Mouse (Mus musculus): ENCODE measurements at regions not wholly inside any gene's neighbourhood (a gene's known extent, or its start where the extent isn't known, plus 50 kb on each side); places are given as distances from the start of the nearest gene placed in this dataset.

DNA sequence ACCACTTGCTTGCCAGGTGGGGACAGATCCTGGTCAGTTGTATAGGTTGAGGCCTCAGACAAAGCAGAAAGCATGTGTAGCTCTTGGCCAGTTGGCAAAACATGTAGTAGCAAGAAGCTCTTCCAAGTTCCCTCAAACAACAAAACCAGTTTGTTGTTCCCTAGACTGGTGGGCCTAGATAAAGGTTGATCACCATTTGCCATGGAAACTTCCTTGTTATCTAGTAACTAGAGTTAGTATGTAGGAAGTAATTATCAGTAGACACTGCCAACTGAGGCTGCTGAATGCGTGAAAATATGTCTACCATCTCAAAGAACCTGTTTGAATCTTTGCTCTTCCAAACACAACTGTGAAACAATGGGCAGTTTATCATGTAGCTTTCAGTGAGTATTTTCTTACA lies 1098.7 kb downstream of the Pcdh18 start:
- no peak for DNase-seq (ENCODE audit: inconsistent age in 2 of 2, low spot score in 1 of 2)

GRCm38 (mm10) chr3:48655084-48655483 lies 1102.0 kb downstream of the Pcdh18 start:
- DNase-seq (ENCODE audit: inconsistent age in 2 of 2, low spot score in 1 of 2) = no peak

- DNase-seq (ENCODE audit: inconsistent age in 2 of 2, low spot score in 1 of 2) = no peak
Measured at GRCm38 (mm10) chr3:48631889-48632483, 1125.1 kb downstream of the Pcdh18 start.

DNA sequence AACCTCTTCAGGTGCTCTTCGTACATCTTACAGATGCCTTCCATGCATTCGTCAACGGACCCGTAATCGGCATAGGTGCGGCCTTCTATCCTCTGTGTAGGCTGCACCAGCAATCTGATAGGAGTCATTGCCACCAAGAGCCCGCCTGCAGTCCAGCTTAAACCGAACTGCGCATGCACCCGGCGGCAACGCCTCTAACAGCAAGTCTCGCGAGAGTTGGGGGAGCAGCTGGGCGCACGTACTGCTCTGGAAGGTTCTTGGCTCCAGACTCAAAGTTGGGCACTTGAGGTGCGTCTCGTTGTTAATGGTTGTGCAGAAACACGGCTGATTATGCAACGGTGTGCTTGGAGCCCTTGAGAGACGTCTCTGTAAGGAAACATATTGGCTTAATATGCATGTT lies 1148.2 kb downstream of the Pcdh18 start:
- DNase-seq (ENCODE audit: inconsistent age in 2 of 2, low spot score in 1 of 2) = no peak

DNA sequence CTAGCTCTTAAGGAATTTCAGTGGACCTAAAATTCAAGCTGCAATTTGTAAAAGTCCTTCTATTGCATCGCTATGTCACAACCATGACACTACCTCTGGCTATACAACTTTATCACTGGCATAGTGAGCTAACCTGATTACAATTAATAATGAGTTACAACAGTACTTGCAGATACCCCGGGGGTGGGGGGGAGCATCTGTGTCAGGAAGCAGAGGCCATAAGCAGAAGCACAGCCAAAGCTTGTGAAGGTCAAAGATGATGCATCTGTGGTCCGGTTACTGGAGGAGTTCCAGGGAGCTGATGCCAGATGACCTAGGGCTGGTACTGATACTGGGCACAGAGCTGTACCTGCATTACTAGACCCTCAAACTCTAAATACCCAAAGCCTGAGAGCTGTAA lies 1152.3 kb downstream of the Pcdh18 start:
- DNase-seq (ENCODE audit: inconsistent age in 2 of 2, low spot score in 1 of 2) = peak; percentile 17 to 44

- no peak for DNase-seq (ENCODE audit: inconsistent age in 2 of 2, low spot score in 1 of 2)
Measured at GRCm38 (mm10) chr3:48587341-48587740, 1169.8 kb downstream of the Pcdh18 start.

DNA sequence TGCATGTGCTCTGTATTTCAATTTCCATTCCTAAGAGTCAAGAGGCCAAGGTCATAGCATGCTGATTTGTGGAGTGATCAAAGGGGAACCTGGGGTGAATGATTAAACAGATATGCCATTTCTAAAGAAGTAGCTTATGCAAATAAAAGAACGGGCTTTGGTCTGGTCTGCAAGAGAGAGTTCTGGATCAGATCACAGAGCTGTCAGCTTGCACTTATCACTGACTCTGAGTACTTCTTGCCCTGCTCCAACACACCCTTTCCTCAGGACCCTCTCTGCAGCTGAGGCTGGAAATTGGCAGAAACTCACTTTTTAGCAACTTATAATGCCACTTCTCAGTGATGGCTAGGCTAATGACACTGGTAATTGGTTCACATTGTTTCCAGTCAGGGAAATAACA lies 1171.0 kb downstream of the Pcdh18 start:
- DNase-seq (ENCODE audit: inconsistent age in 2 of 2, low spot score in 1 of 2) = no peak

- DNase-seq (ENCODE audit: inconsistent age in 2 of 2, low spot score in 1 of 2) = no peak
Measured at GRCm38 (mm10) chr3:48584340-48584739, 1172.8 kb downstream of the Pcdh18 start.

DNA sequence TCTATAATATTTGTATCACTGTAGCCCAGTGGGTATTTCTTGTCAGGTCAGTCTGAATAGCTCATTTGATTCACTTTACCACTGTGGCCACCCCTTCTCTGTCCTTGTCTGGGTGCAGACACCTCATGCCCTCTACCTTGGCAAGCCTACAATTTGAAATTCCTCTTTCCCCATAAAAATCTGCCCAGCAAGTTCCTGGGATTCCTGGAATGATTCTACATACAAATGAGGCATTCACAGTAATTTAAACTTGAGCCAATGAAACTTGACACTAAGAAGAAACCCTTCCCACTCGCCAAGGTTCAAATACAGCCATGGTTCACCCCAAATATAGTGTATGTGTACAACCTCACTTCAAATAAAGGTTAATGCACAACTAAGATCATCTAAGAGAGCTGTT lies 1174.6 kb downstream of the Pcdh18 start:
- no peak for DNase-seq (ENCODE audit: inconsistent age in 2 of 2, low spot score in 1 of 2)

- DNase-seq (ENCODE audit: inconsistent age in 2 of 2, low spot score in 1 of 2) = no peak
Measured at GRCm38 (mm10) chr3:48579971-48580370, 1177.2 kb downstream of the Pcdh18 start.

GRCm38 (mm10) chr3:48579229-48579628 lies 1177.9 kb downstream of the Pcdh18 start:
- DNase-seq (ENCODE audit: inconsistent age in 2 of 2, low spot score in 1 of 2) = no peak

DNA sequence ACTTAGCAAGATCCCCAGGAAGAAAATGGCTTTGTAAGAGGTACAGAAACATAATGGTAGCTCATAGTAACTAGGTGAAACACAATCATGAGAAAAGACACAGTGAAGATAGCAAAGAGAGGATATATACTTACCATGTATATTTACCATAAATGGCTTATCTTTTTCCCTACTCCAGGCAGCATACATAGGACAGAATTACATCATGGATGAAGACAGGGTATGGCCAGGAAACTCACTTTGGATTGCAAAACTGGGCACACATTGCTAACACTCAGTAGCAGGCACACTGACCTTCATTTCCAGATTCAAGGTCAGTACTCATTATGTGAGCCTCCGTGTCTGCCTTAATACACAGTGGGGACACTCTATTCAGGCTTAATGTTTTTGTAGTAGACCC lies 1210.5 kb downstream of the Pcdh18 start:
- no peak for DNase-seq (ENCODE audit: inconsistent age in 2 of 2, low spot score in 1 of 2)

- DNase-seq (ENCODE audit: inconsistent age in 2 of 2, low spot score in 1 of 2) = no peak
Measured at GRCm38 (mm10) chr3:48515009-48515408, 1242.1 kb downstream of the Pcdh18 start.

DNA sequence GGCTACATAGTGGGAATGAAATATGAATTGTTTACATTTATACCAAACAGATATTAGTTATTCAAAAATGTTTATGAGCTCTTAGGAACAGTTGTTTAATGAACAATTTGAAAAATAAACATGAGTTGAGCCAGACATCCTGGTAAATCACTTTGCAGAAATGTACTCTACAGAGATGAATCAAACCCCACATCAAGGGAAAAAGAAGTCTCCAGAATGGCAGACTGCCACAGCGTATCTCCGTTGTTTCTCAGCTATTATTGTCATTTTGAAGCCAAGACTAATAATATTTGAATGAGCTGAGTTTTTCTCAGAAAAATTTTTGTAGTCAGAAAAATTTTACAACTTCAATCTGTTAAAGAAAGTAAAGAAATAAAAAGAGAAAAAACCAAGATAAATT lies 1253.1 kb downstream of the Pcdh18 start:
- DNase-seq (ENCODE audit: inconsistent age in 2 of 2, low spot score in 1 of 2) = no peak

GRCm38 (mm10) chr3:48464679-48465078 lies 1292.4 kb downstream of the Pcdh18 start:
- DNase-seq (ENCODE audit: inconsistent age in 2 of 2, low spot score in 1 of 2) = no peak

DNA sequence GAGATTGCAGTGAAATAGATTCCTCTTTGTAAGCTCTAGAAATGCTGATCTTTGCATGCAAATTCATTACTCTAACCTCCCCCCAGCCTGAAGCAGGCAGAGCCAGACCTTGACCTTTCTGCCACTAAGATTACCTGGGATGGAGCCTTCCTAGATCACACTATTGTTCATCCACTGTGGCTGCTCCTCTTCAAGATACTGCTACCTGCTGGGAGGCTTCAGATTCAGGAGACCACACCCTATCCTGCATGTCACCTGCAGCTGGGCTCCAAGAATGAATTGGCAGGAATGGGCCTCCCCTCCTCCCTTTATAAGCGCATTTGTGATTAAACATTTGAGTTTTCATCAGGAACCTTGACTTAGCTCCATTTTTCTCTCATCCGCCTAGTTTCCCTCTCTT lies 1315.2 kb downstream of the Pcdh18 start:
- no peak for DNase-seq (ENCODE audit: inconsistent age in 2 of 2, low spot score in 1 of 2)

- no peak for DNase-seq (ENCODE audit: inconsistent age in 2 of 2, low spot score in 1 of 2)
Measured at GRCm38 (mm10) chr3:48429406-48430033, 1327.6 kb downstream of the Pcdh18 start.

GRCm38 (mm10) chr3:48389862-48390261 lies 1367.3 kb downstream of the Pcdh18 start:
- DNase-seq (ENCODE audit: inconsistent age in 2 of 2, low spot score in 1 of 2) = no peak

Data from adrenal gland, adult (tissue).